Mouse (Mus musculus) fat pad, adult 2 months (tissue): ENCODE results near the gene Auts2.

Source experiments
- DNase-seq: peaks from one replicate; pipeline ENCODE4 v3.0.0-alpha.2; 2011; ENCODE audit warnings: low read depth, low spot score; ENCODE audit errors: extremely low read depth

Auts2 gene

DNA sequence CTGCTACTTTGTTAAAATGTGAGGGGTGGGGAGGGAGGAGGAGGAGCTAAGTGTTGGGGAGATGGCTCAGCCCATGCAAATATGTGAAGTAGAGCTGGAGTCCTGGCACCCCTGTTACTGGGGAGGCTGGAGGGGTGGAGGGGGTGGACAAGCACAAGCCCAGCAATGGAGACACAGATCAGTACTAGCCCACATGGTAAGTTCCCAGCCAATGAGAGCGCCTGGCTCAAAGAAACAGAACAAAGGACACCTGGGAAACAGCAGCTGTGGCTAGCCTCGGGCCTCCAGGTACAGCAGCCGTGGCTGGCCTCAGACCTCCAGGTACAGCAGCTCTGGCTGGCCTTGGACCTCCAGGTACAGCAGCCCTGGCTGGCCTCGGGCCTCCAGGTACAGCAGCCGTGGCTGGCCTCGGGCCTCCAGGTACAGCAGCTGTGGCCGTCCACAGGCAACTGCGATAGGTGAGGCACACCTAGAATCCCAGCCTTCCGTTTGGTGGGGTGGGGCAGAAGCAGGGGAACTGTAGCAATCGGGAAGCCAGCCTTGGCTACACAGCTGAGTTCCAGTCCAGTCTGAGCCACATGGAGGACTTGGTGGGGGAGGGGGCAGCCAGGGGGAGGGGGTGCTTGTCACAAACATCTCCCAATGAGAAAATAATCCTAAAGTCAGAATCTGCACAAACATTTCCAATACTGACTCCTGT, 1046.5 kb downstream of the Auts2 start:
- no peak for DNase-seq

DNA sequence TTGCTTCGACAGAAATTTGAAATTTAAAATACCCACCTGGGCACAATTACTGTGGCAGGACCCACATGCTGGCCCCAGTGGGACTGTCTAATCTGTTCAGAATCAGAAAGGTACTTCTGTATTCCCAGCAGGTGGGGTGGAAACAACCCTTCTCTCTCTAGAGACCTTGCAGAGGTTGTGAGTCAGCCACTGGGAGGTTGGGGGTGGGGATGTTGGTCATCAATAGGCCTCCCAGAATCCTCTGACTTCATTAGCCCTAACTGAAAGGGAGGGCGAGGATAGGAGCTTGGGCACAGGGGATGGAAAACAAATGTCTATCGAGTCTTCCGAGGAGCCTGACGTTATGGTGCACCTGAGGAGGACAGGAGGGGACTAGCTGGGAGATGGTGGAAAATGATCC, 1048.6 kb downstream of the Auts2 start:
- no peak for DNase-seq

DNA sequence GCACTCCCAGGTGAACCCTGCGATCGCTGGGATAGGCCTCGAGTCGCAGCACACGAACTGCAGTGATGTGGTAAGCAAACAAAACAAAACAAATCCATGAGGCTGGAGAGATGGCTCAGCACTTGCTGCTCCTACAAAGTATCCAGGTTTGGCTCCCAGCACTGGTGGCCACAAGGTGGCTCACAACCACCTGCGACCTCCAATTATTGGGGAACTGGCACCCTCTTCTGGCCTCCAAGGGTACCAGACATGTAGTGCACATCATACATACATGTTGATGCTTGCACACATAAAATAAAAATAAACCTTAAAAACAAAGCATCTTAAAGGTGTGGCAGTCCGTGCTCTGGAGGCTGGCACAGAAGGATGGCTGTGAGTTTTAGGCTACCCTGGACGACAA, 1050.6 kb downstream of the Auts2 start:
- DNase-seq = no peak

DNA sequence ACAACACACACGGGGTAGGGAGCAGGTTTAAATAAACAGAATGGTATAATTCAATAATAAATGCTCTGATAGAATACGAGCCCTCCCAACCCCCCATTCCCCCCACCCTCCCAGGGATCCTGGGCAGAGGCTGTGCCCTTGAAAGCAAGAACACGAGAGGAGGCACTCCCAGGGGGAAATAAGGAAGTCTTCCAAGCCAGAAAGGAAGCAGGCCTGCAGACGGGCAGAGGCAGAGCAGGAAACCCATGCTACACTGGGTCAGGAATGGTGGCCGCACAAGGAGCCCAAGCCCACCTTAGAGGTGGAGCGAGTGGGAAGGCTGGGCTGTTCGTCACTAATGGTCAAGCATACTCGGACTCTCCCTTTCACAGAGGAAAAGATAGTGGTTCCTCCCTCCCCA, 1051.3 kb downstream of the Auts2 start:
- DNase-seq = no peak

DNA sequence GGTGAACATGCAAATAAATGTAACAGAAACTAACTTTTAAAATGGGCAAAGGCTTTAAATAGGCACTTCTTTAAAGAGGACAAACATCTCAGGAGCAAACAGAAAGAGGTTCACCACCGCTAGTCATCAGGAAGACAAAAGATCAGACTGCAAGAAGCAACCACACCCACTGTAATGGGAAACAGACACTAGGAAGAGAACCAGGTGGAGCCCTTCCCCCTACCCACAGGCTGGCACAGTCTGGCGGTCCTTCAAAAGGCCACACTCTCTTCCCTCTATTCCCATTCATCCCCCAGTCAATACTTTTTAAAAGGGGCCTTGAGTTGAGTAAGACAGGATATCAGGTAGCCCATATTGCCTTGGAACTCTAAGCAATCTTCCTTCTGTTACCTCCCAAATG, 1052.3 kb downstream of the Auts2 start:
- no peak for DNase-seq

DNA sequence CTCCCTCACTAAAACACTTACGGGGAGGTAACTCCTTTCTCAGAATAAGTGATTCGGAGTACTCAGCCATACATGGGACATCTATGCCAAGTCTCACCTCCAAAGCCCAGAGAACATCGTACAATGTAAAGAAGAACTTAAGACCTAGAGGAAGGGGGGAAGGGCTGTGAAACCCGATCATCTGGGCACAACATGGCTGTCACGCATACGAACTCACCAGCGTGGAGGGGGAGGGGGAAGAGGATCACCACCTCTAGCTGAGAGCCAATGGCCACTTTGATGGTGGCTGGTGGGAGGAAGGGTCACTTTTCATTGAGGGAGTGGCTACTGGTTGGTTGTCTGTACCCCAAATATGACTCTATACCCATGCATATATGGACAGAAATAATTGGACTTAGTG, 1053.3 kb downstream of the Auts2 start:
- no peak for DNase-seq

DNA sequence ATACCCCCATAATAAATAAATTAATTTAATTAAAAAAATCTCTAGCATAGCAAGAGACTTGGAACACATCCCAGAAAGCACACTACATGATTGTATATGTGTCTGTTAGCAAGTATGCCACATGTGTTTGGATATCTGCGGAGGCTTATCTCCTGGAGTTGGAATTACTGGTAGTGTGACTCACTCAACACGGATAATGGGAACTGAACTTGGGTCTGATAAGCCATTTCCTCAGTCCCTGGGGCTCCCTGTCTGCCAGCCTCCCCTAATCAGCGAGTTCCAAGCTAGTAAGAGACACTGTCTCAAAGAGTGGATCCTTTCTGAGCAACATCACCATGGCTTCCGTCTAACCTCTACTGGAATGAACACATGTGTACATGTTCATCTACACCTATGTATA, 1056.6 kb downstream of the Auts2 start:
- no peak for DNase-seq

DNA sequence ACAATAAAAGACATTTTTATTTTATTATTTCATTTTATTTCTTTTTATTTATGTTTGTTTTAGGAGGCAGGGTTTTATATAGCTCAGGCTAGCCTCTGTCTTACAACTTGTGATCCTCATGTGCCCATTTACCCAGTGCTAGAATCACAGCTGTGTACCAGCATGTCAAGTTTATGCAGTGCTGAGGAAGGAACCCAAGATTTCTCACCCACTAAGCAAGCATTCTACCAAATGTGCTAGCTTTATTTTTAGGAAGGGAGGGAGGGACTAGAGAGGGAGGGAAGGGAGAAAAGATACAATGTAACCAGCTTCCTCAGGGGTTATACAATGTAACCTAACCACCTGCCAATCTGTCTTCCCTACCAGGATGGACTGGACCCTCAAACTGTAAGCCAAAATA, 1067.9 kb downstream of the Auts2 start:
- DNase-seq = no peak

DNA sequence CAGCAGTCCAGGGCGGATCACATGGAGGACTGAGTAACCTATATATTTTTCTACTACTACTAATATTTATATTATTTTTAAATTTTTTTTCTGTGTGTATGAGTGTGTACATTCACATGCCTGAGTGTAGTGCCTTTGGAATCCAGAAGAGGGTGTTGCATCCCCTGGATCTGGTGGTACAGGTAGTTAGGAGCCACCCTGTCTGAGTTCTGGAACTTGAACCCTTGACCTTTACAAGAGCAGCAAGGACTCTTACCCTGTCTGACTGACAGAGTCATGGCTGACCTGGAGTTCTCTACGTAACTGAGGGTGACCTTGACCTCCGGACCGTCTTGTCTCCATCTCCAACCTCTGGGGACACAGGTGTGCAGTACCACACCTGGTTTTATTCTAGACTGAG, 1074.5 kb downstream of the Auts2 start:
- DNase-seq = no peak

DNA sequence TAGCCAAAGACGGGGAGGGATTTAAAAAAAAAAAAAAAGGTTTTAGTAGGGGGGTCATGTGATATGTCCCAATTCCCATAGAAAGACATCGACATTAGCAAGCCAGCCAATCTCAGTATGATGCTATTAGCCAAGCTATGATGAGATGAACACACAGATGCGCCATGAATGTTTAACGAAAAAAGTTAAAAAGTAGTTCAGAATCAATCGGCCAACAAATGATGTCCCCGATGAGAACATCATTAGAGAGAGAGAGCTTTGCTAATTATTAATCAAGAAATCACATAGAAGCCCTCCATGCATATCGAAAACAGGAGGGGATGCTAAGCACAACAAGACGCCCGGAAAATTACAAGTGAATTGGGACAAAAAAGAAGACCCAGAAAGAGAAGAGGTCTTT, 1077.0 kb downstream of the Auts2 start:
- no peak for DNase-seq

DNA sequence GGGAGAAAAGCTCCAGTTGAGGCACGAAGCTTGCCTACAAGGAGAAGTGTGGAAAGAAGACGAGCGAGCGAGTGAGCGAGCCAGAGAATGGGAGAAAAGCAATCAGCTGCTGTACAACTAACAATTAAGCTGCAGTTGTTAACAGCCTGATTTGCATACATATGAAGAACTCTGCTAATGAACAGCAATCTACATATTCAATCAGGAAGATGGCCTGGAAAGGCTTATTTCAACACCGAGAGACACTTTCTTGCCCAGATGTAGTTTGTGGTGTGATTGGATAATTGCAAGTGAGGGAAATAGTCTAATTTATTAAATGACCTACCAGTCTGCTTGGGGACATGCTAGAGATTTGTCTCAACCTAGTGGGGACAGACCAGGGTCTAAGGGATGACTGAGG, 1079.7 kb downstream of the Auts2 start:
- DNase-seq = no peak

DNA sequence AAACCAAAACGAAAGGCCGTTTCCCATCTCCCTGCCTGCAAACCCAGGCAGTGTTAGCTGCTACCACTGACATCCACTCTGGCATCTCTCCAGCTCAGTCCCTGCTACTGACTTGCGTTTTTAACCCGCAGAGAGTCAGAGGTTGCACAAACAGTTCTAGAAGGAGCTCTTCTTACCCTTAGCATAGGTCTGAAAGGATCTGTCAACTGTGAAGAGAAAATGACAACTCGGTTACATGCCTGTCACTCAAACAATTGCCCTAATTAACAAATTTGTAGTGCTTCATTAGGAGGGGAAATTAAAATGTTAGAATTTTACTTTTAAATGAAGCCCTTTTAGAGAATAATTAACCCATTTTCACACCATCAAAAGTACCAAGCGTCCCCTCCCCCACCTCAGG, 1083.2 kb downstream of the Auts2 start:
- DNase-seq = no peak

DNA sequence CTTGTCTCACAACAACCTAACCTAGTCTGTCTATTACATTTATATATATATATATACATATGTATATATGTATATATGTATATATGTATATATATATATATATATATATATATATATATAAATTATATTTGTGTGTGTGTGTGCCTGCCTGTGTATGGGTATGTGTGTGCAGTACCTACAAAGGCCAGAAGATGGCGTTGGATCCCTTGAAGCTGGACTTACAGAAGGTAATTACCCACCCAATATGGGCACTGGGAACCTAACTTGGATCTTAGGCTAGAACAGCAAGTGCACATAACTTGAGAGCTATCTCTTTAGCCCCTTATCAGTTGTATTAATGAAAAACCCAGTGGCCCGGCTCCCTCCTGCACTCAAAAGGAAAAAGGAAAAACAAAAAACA, 1083.6 kb downstream of the Auts2 start:
- no peak for DNase-seq

DNA sequence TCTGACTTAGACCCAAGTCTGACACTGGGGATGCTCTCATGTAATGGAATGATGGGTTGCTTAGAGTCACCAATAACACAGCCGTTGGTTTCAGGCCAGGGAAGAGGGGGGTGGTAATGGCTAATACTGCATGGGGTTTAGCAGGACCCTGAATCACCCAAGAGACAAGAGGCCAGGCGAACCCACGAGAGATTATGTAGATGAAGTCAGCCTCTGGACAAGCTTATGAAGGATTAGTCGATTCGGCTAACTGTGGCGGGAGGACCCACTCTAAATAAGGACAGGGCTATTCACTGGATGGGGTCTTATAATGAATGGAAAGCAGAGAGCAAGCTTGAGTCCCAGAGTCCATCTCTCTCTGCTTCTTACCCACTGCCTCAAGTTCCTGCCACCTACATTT, 1084.4 kb downstream of the Auts2 start:
- DNase-seq = no peak

DNA sequence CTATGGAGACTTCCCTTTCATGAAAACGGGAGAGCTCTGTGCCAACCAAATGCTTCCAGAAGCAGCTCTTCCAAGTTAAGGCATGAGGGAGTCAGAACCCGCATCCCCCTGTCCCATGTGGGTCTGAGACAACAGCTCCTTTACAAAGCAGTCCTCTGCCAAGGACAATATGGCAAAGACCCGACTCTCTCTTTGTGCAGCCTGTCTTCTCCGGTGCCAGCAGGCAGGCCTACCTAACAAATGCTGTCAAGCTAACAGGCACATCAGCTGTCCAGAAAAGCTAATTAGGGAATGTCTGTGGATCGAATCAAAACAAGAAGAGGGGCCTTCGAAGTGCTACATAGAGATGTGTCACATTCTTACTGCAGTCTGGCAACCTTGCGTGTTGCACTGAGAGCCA, 1085.1 kb downstream of the Auts2 start:
- no peak for DNase-seq

DNA sequence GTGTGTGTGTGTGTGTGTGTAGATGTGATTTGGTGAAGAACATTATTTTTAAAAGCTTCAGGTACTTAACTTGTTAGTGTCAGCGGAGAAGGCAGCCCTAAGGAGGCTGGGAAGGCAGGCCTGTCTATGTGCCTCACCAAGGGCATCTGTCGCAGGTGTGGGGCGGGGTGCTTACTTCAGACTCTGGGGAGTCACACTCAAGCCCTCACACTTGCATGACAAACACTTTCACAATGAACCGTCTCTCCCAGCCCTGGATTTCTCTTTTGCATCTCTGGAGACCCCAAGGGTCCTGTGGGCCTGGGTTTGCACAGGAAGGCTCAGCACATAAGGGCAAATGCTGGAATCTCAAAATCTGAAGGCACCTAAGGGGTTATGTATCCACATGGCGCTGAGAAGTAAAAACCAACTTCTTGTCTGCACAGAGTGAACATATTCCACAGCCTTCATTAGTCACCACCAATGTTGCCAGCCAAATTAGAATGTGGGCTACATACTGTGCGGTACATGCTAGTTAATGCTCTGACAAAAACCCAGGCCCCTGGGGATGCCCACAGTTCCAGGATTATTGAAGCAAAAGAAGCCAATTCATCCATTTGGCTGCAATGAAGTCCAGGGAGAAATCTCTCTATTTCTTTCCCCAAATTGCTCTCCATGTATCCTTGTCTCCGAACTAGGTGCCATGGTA, 1093.8 kb downstream of the Auts2 start:
- DNase-seq = no peak

DNA sequence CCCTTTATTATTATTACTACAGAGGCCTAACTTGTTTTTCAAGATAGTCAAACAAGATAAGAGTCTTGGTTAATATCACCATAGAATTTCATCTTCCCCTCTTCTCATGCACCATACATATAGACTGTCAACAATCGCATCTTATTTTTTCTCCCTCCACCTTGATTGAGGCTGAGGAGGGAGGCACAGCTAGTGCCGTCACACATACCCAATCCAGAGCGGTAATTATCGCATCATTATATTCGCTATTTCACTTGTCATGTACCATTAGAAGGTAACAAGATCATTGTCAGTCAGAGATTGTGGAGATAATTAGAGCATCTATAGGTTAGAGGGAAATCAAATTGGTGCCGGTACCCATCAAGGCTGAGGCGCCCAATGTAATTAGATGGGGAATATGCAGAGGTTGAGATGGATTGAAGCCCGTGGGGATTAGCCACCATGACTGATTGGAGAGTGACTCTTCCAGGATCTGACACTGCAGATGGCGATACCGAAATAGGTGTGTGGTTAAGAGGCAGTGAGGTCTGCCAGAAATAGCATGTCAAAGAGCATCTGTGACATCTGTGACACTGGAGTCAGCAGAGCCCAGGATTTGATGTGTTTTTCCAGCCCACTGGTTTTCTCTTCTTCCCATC, 1107.8 kb downstream of the Auts2 start:
- no peak for DNase-seq

DNA sequence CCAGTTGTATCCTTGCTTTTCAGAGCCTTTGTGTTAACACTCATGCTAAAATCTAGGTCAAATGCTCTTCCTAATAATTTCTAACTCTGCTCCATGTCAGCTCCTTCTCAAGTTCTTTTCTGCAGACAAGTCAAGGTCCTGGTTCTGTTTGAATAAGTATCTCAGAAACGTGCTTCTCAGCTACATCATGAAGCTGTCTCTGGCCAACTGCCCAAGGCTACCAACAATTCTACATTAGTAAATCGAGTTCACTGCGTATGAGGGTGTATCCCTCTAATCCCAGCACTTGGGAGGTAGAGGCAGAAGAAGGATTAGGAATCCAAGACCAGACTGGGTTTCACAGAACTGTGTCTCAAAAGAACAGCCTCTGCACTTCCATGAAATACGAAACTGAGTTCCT, 1109.9 kb downstream of the Auts2 start:
- no peak for DNase-seq

DNA sequence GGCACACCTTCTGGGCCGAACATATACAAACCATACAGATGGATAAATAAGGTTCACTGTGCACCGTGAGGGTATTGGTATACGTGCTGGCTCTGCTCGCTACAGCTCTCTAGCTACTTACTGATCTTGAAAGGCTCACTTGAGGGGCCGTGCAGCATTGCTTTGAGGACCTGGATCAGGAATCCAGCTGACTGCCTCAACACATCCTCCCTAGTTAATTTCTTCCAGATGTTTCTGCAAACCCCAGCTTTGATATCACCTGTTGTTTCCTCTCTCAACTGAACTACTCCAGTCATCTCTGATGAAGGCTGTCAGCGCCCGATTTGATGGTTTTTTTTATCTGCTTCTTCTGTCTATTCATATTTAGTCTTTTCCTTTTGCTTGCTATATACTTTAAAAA, 1111.2 kb downstream of the Auts2 start:
- DNase-seq = no peak

DNA sequence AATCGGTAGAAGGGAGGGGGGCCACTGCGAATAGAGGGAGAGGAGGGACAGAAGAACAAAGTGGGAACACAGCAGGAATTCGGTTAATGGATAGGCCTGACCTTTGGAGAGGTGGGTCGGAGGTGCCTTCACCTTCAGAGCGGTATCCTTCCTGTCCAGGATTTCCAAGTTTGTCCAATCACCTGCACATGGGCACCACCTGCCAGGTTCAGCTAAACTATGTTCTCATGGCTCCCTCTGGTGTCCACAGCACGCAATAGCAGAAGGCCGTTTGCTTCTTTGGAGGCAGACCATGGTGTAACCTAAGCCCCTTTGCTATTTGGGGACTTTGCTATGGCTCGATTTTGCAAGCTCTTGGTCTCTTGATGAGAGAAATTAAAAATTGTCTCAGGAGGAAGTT, 1113.0 kb downstream of the Auts2 start:
- DNase-seq = no peak

DNA sequence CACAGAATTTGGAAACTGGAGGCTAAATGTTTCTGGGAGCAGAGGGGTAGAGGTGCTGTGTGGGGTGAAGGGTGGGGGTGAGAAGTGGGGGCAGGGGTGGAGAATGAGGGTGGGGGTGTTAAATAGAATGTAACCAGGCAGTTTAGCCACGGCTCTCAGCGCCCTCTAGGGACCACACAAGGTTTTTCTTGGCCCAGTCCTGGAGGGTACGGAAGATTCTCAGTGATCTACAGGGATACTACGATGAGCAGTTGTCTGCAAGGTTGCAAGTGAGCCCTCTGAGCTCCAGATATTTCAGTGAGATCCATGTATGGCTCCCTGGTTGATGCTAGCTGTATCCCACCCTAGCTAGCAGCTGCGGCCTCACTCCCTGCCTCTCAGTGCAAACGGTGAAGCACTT, 1113.6 kb downstream of the Auts2 start:
- no peak for DNase-seq

DNA sequence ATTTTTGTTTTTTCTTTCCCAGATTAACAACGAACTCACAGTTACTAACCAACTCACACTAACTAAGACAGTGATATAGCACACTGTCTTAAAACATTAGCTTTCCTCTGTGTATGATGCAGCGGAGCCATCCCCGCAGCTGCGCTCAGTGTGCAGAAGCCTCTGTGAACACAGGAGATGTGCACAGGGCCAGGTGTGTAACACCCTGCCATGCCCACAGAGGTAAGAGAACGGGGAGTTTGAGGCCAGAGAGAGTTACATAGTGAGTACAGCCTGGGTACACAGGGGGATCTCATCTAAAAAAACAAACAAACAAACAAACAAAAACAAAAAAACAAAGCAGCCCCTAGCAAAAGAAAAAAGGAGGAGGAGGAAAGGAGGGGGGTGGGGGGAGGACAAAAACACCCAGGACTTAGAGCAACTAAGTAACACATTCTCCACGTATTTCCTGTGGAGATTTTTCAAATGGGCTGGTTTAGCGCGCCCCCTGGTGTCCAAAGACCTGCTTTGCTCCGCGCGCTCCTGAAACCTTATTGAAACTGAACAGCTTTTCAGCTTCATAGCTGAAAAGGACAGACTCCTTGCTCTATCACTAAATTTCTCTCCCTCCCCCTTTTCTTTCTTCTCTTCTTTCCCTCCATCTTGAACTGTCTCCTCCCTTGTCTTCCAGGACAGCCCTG, 1115.3 kb downstream of the Auts2 start:
- no peak for DNase-seq
